Mouse (Mus musculus) Patski (cell line): ENCODE measurements at regions not wholly inside any gene's neighbourhood (a gene's known extent, or its start where the extent isn't known, plus 50 kb on each side); places are given as distances from the start of the nearest gene placed in this dataset.

Source experiments
- ATAC-seq: fragments of 100-300 bp; one replicate; pipeline ENCODE4 v1.8.0; 2021
- CTCF ChIA-PET: fragments of 350-600 bp; sonication (Branson Sonifier 250); formaldehyde crosslinking; loops from one replicate; lab custom pipeline; 2022; ENCODE audit warnings: inconsistent platforms; lab: Charles Lee
- POLR2A ChIA-PET: fragments of 350-600 bp; sonication (Branson Sonifier 250); formaldehyde crosslinking; loops from one replicate; lab custom pipeline; 2022; ENCODE audit warnings: antibody characterized with exemption, inconsistent platforms; lab: Charles Lee
- DNase-seq: peaks from one replicate; pipeline ENCODE4 v3.0.0-alpha.2; 2011; ENCODE audit warnings: low read depth, low spot score
- H3K27me3 ChIP-seq: fragments of 371-371 bp; one replicate; pipeline ENCODE4 v1.5.1; 2021
- CTCF ChIP-seq: fragments of 100-300 bp; IDR thresholded peaks from one replicate; pipeline ENCODE4 v1.5.1; 2021
- in situ Hi-C: fragments of 300-500 bp; cut with MboI; formaldehyde crosslinking; loops from 3 replicates; pipeline ENCODE4 v1.11.1; 2018; ENCODE audit warnings: low pct_unique_long_range_greater_than_20kb, mixed read lengths

DNA sequence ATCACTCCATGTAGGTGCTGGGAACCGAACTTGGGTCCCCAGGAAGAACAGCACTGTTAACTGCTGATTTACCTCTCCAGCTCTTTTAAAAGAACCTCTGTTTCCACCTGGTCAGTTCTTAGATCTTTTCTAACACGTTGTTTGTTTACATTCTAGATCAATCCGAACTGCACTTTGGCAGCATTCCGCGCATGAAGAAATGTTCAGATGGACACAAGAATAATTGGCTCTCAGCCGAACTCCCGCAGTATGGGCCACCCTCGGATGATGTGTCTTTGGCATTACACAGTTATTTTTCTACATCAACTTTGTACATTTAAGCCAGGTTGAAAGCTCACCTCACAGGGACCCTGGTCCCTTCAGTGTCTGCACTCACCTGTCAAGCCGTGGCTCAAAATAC, 57.7 kb upstream of the Irs2 start:
- no peak for DNase-seq
- ChIA-PET CTCF (interaction anchor here (0.7 to 1.3 kb wide), 3 partner anchors 10 to 34 kb away, joined by 3 to 5 read pairs (median 3); no protein-coding TSS in a partner anchor), POLR2A (no interaction called here)
- no peak for TF ChIP-seq CTCF
- no peaks in the 10 kb centered on the region for H3K27me3 ChIP-seq
- no peak for ATAC-seq
- in situ Hi-C loops = no loop called here

DNA sequence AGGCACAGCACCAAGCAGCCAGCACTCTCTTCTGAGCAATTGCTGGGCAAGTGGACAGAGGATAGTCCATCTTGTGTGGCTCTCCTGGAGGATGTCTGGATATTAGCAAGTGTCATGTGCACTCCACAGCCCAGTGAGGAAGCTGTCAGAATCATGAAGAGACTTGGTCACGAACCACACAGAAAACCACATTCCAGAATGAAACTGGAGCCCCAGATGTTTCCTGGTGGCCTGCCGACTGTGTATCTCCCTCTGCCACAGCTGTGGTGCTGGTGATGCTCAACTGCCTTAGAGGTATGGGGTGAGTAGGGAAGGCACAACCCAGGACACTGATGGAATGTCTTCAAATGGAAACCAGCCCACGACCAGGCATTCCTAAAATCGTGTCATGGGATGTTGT, 57.0 kb upstream of the Irs2 start:
- CTCF ChIA-PET = interaction anchor here (0.7 to 1.0 kb wide), 2 partner anchors 20 to 33 kb away, joined by 3 read pairs; no protein-coding TSS in a partner anchor
- no peaks in the 10 kb centered on the region for H3K27me3 ChIP-seq
- POLR2A ChIA-PET = no interaction called here
- ATAC-seq (peak; percentile 35), DNase-seq (no peak)
- TF ChIP-seq CTCF = no peak
- in situ Hi-C loops = no loop called here

DNA sequence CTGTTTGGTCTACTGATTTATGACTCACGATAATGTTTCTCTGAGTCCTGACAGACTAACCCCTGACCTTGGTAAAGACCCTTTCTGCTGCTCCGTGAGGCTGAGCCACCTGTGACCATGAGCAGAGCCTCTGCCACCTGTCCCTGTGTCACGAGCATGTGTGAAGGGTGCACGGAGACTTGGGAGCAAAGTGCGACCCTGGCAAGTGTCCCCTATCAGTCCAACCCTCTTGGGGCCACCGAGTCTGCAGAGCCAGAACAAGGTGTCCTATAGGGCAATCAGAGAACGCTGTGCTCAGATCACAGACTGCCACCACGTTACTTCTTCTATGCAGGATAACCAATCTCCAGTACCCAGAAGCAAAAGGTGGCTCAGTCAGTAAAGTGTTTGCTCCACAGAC, 54.8 kb upstream of the Irs2 start:
- H3K27me3 ChIP-seq = peaks cover 7% of the 10 kb centered on the region
- CTCF ChIA-PET = no interaction called here
- in situ Hi-C loops = no loop called here
- POLR2A ChIA-PET = no interaction called here
- DNase-seq = no peak
- TF ChIP-seq CTCF = no peak
- no peak for ATAC-seq

DNA sequence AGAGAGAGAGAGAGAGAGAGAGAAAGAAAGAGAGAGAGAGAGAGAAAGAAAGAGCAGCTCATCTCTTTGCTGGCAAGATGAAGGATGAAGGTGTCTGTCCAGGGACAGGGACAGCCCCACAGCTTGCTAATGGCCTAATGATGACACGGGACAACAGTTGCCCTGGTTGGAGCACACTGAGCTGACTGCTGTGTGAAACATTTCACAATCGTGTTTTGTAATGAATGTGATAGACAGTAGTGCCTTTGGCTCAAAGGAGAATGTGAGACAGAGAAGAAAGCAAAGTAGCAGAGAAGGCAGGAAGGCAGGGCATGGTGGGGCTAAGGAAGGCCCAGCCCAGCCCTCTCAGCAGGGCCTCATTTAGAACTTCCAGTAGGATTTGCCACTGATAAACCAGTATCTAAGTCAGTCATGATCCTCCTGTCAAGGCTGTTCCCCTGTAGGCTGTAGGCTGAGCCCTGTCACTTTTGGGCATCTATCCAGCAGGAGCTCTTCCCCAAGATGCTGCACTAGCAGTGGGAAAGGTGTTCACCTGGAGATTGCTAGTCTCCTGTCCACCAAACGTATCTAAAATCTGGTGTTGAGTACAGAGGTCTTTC, 54.2 kb upstream of the Irs2 start:
- ChIA-PET CTCF (no interaction called here), POLR2A (no interaction called here)
- peaks cover 7% of the 10 kb centered on the region for H3K27me3 ChIP-seq
- TF ChIP-seq CTCF = no peak
- ATAC-seq = no peak
- in situ Hi-C loops = no loop called here
- DNase-seq = no peak

DNA sequence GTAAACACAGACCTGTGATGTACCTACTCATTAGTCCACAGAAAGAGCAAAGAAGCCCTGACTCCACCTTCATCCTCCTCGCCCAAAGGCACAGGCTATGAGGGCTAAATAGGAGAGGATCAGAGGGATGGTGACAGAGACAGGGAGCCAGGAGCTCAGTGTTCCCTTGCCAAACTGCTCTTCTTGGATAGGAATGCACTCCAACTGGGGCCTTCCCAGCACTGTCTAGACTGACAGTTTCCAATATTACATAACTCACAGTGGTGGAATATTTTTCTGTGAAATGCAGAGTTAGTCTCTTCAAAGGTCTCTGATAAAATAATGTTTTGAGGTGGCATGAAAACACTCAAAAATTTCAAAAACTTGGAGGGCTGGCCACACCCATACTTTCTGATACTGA, 53.5 kb upstream of the Irs2 start:
- TF ChIP-seq CTCF = no peak
- in situ Hi-C loops = no loop called here
- H3K27me3 ChIP-seq = peaks cover 7% of the 10 kb centered on the region
- ChIA-PET CTCF (no interaction called here), POLR2A (no interaction called here)
- DNase-seq (no peak), ATAC-seq (no peak)

DNA sequence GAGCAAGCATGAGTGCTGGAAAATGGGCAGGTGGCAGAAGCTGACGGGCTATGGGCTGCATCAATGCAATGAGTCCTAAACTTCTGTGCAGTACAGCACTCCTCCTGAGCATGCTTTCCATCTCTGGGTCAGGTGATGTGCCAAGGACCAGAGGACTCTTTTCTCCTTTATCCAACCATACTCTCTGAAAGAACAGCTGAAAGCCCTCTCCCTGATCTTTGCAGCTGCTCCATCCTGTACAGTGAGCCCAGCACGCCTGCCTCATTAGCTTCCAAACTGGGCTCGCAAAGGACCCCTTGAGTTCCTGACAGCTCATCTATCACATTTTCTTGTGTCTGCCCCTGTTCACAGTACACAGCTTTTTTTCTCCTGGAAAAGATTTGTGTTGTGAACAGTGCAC, 52.3 kb upstream of the Irs2 start:
- in situ Hi-C loops = no loop called here
- H3K27me3 ChIP-seq = peaks cover 7% of the 10 kb centered on the region
- TF ChIP-seq CTCF = no peak
- no peak for ATAC-seq
- CTCF ChIA-PET = interaction anchor here (1.0 kb wide), 1 partner anchor 9 kb away, joined by 3 read pairs; no protein-coding TSS in a partner anchor
- POLR2A ChIA-PET = interaction anchor here (0.6 kb wide), 1 partner anchor 216 kb away, joined by 3 read pairs; no protein-coding TSS in a partner anchor
- DNase-seq = no peak

DNA sequence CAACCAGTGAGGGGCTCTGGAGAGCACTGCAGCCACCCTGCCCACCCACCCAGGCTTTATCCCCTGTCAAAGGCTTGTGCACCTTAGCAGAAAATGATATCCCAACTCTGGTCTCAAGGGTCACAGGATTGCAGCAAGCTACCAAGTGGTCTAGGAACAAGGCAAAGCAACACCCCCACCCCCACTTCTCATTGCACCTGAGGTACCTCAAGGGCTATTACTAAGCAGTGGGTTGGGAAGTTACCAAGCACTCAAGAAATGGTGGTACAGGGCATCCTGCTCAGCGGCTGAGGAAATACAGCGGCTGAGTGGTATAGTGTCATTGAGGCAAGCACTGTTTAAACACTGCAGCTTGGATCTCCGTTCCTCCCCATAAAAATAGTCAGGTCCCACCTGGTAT, 50.1 kb upstream of the Irs2 start:
- TF ChIP-seq CTCF = no peak
- H3K27me3 ChIP-seq = peaks cover 7% of the 10 kb centered on the region
- in situ Hi-C loops = no loop called here
- DNase-seq (no peak), ATAC-seq (no peak)
- POLR2A ChIA-PET = interaction anchor here (0.8 kb wide), 1 partner anchor 14 kb away, joined by 3 read pairs; no protein-coding TSS in a partner anchor
- CTCF ChIA-PET = no interaction called here
